Mouse (Mus musculus) limb, embryonic 13.5 days (tissue): ENCODE data around the gene Gart. TPM values are rescaled to one million over a fixed set of nuclear protein-coding genes. Genes with fewer than 3 reads are reported as not detected.

Source experiments
- ATAC-seq: fragments of 200-750 bp; cut with Nextera tagmentation; 2 replicates; pipeline ENCODE4 v1.8.0; 2017; ENCODE audit warnings: low read depth, moderate number of reproducible peaks, moderate TSS enrichment; ENCODE audit not compliant: low FRiP score
- H3K27ac ChIP-seq: fragments of 300-500 bp; sonication (generic); 2 replicates; pipeline ENCODE4 v1.5.1; 2015; ENCODE audit warnings: inconsistent platforms, mild to moderate bottlenecking, moderate library complexity
- H3K27me3 ChIP-seq: fragments of 300-500 bp; sonication (generic); 2 replicates; pipeline ENCODE4 v1.6.1; 2015; ENCODE audit warnings: mild to moderate bottlenecking, inconsistent platforms
- H3K36me3 ChIP-seq: fragments of 300-500 bp; sonication (generic); 2 replicates; pipeline ENCODE4 v1.6.1; 2015; ENCODE audit warnings: inconsistent platforms, mild to moderate bottlenecking, moderate library complexity
- H3K4me1 ChIP-seq: fragments of 300-500 bp; sonication (generic); 2 replicates; pipeline ENCODE4 v1.6.1; 2015; ENCODE audit warnings: inconsistent platforms
- H3K4me2 ChIP-seq: fragments of 300-500 bp; sonication (generic); replicated peaks from 2 replicates; pipeline ENCODE4 v1.6.1; 2015; ENCODE audit warnings: inconsistent platforms, mild to moderate bottlenecking, moderate library complexity
- H3K4me3 ChIP-seq: fragments of 300-500 bp; sonication (generic); 2 replicates; pipeline ENCODE4 v1.5.1; 2015; ENCODE audit warnings: moderate library complexity, mild to moderate bottlenecking, inconsistent platforms
- H3K9ac ChIP-seq: fragments of 300-500 bp; sonication (generic); 2 replicates; pipeline ENCODE4 v1.6.1; 2015; ENCODE audit warnings: mild to moderate bottlenecking, inconsistent platforms
- H3K9me3 ChIP-seq: fragments of 300-500 bp; sonication (generic); 2 replicates; pipeline ENCODE4 v1.6.1; 2016; ENCODE audit warnings: inconsistent platforms
- WGBS: fragments of 180-500 bp; shearing (Covaris S2); methylation state at CpG from one replicate; pipeline ENCODE4 v1.1.7; 2015; 5-methylcytosine and 5-hydroxymethylcytosine counted together
- polyA plus RNA-seq: library from polyadenylated mRNA; unstranded; fragments of >200 nt; fragmentation: Nextera tagmentation; extraction: Ambion mirVana; gene quantifications from 2 replicates; pipeline ENCODE4 v1.2.1, GENCODE M21; 2015

Gart gene
- polyA plus RNA-seq, result 110 and 114 TPM in 2 replicates

GRCm38 (mm10) chr16:91646681-91647419, at the start of gene Gart:
TSS of gene Gart (minus strand) at chr16:91646952.
- H3K9me3 ChIP-seq, result no peaks in the 10 kb centered on the region
- peak within 1 kb of the TSS; percentile 75 for H3K4me3 ChIP-seq
- H3K4me2 ChIP-seq, result peak within 1 kb of the TSS; percentile 87
- peak; percentile 86 for ATAC-seq
- H3K4me1 ChIP-seq, result peaks cover 17% of the 10 kb centered on the region
- H3K27me3 ChIP-seq, result no peaks in the 10 kb centered on the region
- peaks cover 19% of the 10 kb centered on the region for H3K36me3 ChIP-seq
- peak within 1 kb of the TSS; percentile 89 for H3K9ac ChIP-seq
- under 1% methylated on average over 59 of the region's 59 CpGs for WGBS
- peak within 1 kb of the TSS; percentile 98 for H3K27ac ChIP-seq

GRCm38 (mm10) chr16:91695108-91695755, 48.5 kb upstream of the Gart start:
- no peaks in the 10 kb centered on the region for H3K4me1 ChIP-seq
- peaks cover 35% of the 10 kb centered on the region for H3K36me3 ChIP-seq
- H3K4me3 ChIP-seq, result no peak overlapping the region
- no peaks in the 10 kb centered on the region for H3K9me3 ChIP-seq
- H3K27me3 ChIP-seq, result no peaks in the 10 kb centered on the region
- H3K27ac ChIP-seq, result no peak overlapping the region
- 40% methylated on average over 8 of the region's 8 CpGs for WGBS
- H3K4me2 ChIP-seq, result no peak overlapping the region
- no peak for ATAC-seq
- no peak overlapping the region for H3K9ac ChIP-seq

GRCm38 (mm10) chr16:91694455-91695084, 47.8 kb upstream of the Gart start:
- H3K4me1 ChIP-seq, result peaks cover 3% of the 10 kb centered on the region; the same call in 1 of the 2 replicates
- 28% methylated on average over 14 of the region's 14 CpGs for WGBS
- no peak overlapping the region for H3K9ac ChIP-seq
- H3K4me2 ChIP-seq, result no peak overlapping the region
- no peaks in the 10 kb centered on the region for H3K27me3 ChIP-seq
- no peak overlapping the region for H3K4me3 ChIP-seq
- H3K36me3 ChIP-seq, result peaks cover 33% of the 10 kb centered on the region
- no peaks in the 10 kb centered on the region for H3K9me3 ChIP-seq
- no peak overlapping the region for H3K27ac ChIP-seq
- ATAC-seq, result peak; percentile 89

GRCm38 (mm10) chr16:91689791-91690190, 43.0 kb upstream of the Gart start:
- no peak overlapping the region for H3K27ac ChIP-seq
- 0 out of 2 replicates have a peak overlapping the region, but pooled peaks have one; percentile 88 for H3K4me2 ChIP-seq
- no peaks in the 10 kb centered on the region for H3K9me3 ChIP-seq
- ATAC-seq, result no peak
- peaks cover 22% of the 10 kb centered on the region for H3K36me3 ChIP-seq
- H3K9ac ChIP-seq, result no peak overlapping the region
- 49% methylated on average over 7 of the region's 7 CpGs for WGBS
- H3K27me3 ChIP-seq, result no peaks in the 10 kb centered on the region
- no peak overlapping the region for H3K4me3 ChIP-seq
- H3K4me1 ChIP-seq, result peaks cover 18% of the 10 kb centered on the region

GRCm38 (mm10) chr16:91688619-91689334, 42.0 kb upstream of the Gart start, which contains the start of gene Donson:
TSS of gene Donson (minus strand) at chr16:91688770.
- H3K4me1 ChIP-seq, result peaks cover 18% of the 10 kb centered on the region
- no peaks in the 10 kb centered on the region for H3K27me3 ChIP-seq
- peak within 1 kb of the TSS; percentile 92 for H3K9ac ChIP-seq
- peak within 1 kb of the TSS; percentile 92 for H3K4me3 ChIP-seq
- under 1% methylated on average over 48 of the region's 71 CpGs for WGBS
- peak; percentile 99 for ATAC-seq
- peaks cover 30% of the 10 kb centered on the region for H3K36me3 ChIP-seq
- H3K27ac ChIP-seq, result peak within 1 kb of the TSS; percentile 74
- H3K4me2 ChIP-seq, result peak within 1 kb of the TSS; percentile 88
- H3K9me3 ChIP-seq, result no peaks in the 10 kb centered on the region

- Histone ChIP-seq H3K36me3 (peaks cover 30% of the 10 kb centered on the region), H3K4me1 (peaks cover 18% of the 10 kb centered on the region), H3K4me3 (peak overlapping the region; percentile 92), H3K9ac (peak overlapping the region; percentile 92), H3K27me3 (no peaks in the 10 kb centered on the region), H3K27ac (peak overlapping the region; percentile 44; the same call in 1 of the 2 replicates), H3K9me3 (no peaks in the 10 kb centered on the region), H3K4me2 (peak overlapping the region; percentile 88)
- 1% methylated on average over 37 of the region's 51 CpGs for WGBS
- ATAC-seq, result no peak; the same call in 1 of the 2 replicates
Measured at GRCm38 (mm10) chr16:91688023-91688618, 41.4 kb upstream of the Gart start.

- H3K9ac ChIP-seq, result 0 out of 2 replicates have a peak overlapping the region, but pooled peaks have one; percentile 39
- H3K27ac ChIP-seq, result no peak overlapping the region
- peaks cover 18% of the 10 kb centered on the region for H3K4me1 ChIP-seq
- no peaks in the 10 kb centered on the region for H3K27me3 ChIP-seq
- no peak for ATAC-seq
- H3K36me3 ChIP-seq, result peaks cover 46% of the 10 kb centered on the region
- H3K9me3 ChIP-seq, result no peaks in the 10 kb centered on the region
- WGBS, result 84% methylated on average over 5 of the region's 5 CpGs
- no peak overlapping the region for H3K4me2 ChIP-seq
- no peak overlapping the region for H3K4me3 ChIP-seq
Measured at GRCm38 (mm10) chr16:91686369-91686768, 39.6 kb upstream of the Gart start.

GRCm38 (mm10) chr16:91685526-91685925, 38.8 kb upstream of the Gart start:
- Histone ChIP-seq H3K9ac (no peak overlapping the region), H3K9me3 (no peaks in the 10 kb centered on the region), H3K4me2 (no peak overlapping the region), H3K4me3 (no peak overlapping the region), H3K36me3 (peaks cover 53% of the 10 kb centered on the region), H3K4me1 (peaks cover 18% of the 10 kb centered on the region), H3K27ac (no peak overlapping the region), H3K27me3 (no peaks in the 10 kb centered on the region)
- 93% methylated on average over 5 of the region's 5 CpGs for whole genome bisulfite sequencing
- ATAC-seq, result no peak

- WGBS, result 83% methylated on average over 5 of the region's 5 CpGs
- no peak overlapping the region for H3K27ac ChIP-seq
- H3K4me2 ChIP-seq, result no peak overlapping the region
- H3K9ac ChIP-seq, result no peak overlapping the region
- no peak for ATAC-seq
- no peaks in the 10 kb centered on the region for H3K27me3 ChIP-seq
- H3K36me3 ChIP-seq, result peaks cover 88% of the 10 kb centered on the region
- no peaks in the 10 kb centered on the region for H3K9me3 ChIP-seq
- no peaks in the 10 kb centered on the region for H3K4me1 ChIP-seq
- no peak overlapping the region for H3K4me3 ChIP-seq
Measured at GRCm38 (mm10) chr16:91680656-91681055, 33.9 kb upstream of the Gart start.

- no peak overlapping the region for H3K27ac ChIP-seq
- H3K4me1 ChIP-seq, result no peaks in the 10 kb centered on the region
- H3K4me2 ChIP-seq, result no peak overlapping the region
- ATAC-seq, result no peak
- no peak overlapping the region for H3K9ac ChIP-seq
- peaks cover 83% of the 10 kb centered on the region for H3K36me3 ChIP-seq
- H3K27me3 ChIP-seq, result no peaks in the 10 kb centered on the region
- no peaks in the 10 kb centered on the region for H3K9me3 ChIP-seq
- 94% methylated on average over 5 of the region's 5 CpGs for WGBS
- no peak overlapping the region for H3K4me3 ChIP-seq
Measured at GRCm38 (mm10) chr16:91678147-91678911, 31.6 kb upstream of the Gart start.

GRCm38 (mm10) chr16:91674500-91674899, 27.7 kb upstream of the Gart start:
- 90% methylated on average over 4 of the region's 4 CpGs for WGBS
- no peak overlapping the region for H3K9ac ChIP-seq
- no peaks in the 10 kb centered on the region for H3K27me3 ChIP-seq
- peaks cover 85% of the 10 kb centered on the region for H3K36me3 ChIP-seq
- no peak overlapping the region for H3K4me3 ChIP-seq
- no peak overlapping the region for H3K4me2 ChIP-seq
- ATAC-seq, result no peak
- H3K27ac ChIP-seq, result no peak overlapping the region
- no peaks in the 10 kb centered on the region for H3K4me1 ChIP-seq
- H3K9me3 ChIP-seq, result no peaks in the 10 kb centered on the region
